Mouse (Mus musculus): ENCODE measurements around the gene Abt1. TPM values are rescaled to one million over a fixed set of nuclear protein-coding genes. Genes with fewer than 3 reads are reported as not detected.
A peak's percentile ranks its signal among the peaks of the same experiment; 100 is the strongest.

Abt1 gene
- total RNA-seq, 1 experiment from 2014 or later: 12.1 TPM

- no peak for ATAC-seq (replicated peaks; ENCODE audit: insufficient number of reproducible peaks, low FRiP score, low TSS enrichment, poor library complexity, severe bottlenecking)
Measured at GRCm38 (mm10) chr13:23445156-23445555, 21.5 kb upstream of the Abt1 start.

- ATAC-seq (replicated peaks; ENCODE audit: insufficient number of reproducible peaks, low FRiP score, low TSS enrichment, poor library complexity, severe bottlenecking): no peak
Measured at GRCm38 (mm10) chr13:23444451-23444850, 20.8 kb upstream of the Abt1 start.

GRCm38 (mm10) chr13:23439901-23440300, 16.2 kb upstream of the Abt1 start:
- ATAC-seq (replicated peaks; ENCODE audit: insufficient number of reproducible peaks, low FRiP score, low TSS enrichment, poor library complexity, severe bottlenecking): no peak

GRCm38 (mm10) chr13:23438521-23438920, 14.9 kb upstream of the Abt1 start:
- no peak for ATAC-seq (replicated peaks; ENCODE audit: insufficient number of reproducible peaks, low FRiP score, low TSS enrichment, poor library complexity, severe bottlenecking)

GRCm38 (mm10) chr13:23437908-23438307, 14.2 kb upstream of the Abt1 start:
- ATAC-seq (replicated peaks; ENCODE audit: insufficient number of reproducible peaks, low FRiP score, low TSS enrichment, poor library complexity, severe bottlenecking): peak; percentile 30; the same call in 1 of the 2 replicates

GRCm38 (mm10) chr13:23436861-23437822, 13.5 kb upstream of the Abt1 start:
- ATAC-seq (replicated peaks; ENCODE audit: insufficient number of reproducible peaks, low FRiP score, low TSS enrichment, poor library complexity, severe bottlenecking): no peak

- ATAC-seq (replicated peaks; ENCODE audit: insufficient number of reproducible peaks, low FRiP score, low TSS enrichment, poor library complexity, severe bottlenecking): no peak
Measured at GRCm38 (mm10) chr13:23436231-23436661, 12.6 kb upstream of the Abt1 start.

- no peak for ATAC-seq (replicated peaks; ENCODE audit: insufficient number of reproducible peaks, low FRiP score, low TSS enrichment, poor library complexity, severe bottlenecking)
Measured at GRCm38 (mm10) chr13:23435676-23436075, 12.0 kb upstream of the Abt1 start.

GRCm38 (mm10) chr13:23435241-23435640, 11.6 kb upstream of the Abt1 start:
- no peak for ATAC-seq (replicated peaks; ENCODE audit: insufficient number of reproducible peaks, low FRiP score, low TSS enrichment, poor library complexity, severe bottlenecking)

- ATAC-seq (replicated peaks; ENCODE audit: insufficient number of reproducible peaks, low FRiP score, low TSS enrichment, poor library complexity, severe bottlenecking): no peak
Measured at GRCm38 (mm10) chr13:23434426-23434825, 10.8 kb upstream of the Abt1 start.

- ATAC-seq (replicated peaks; ENCODE audit: insufficient number of reproducible peaks, low FRiP score, low TSS enrichment, poor library complexity, severe bottlenecking): no peak
Measured at GRCm38 (mm10) chr13:23433801-23434200, 10.1 kb upstream of the Abt1 start.

- no peak for ATAC-seq (replicated peaks; ENCODE audit: insufficient number of reproducible peaks, low FRiP score, low TSS enrichment, poor library complexity, severe bottlenecking)
Measured at GRCm38 (mm10) chr13:23433206-23433605, 9.5 kb upstream of the Abt1 start.

GRCm38 (mm10) chr13:23432562-23433201, 9.0 kb upstream of the Abt1 start:
- ATAC-seq (replicated peaks; ENCODE audit: insufficient number of reproducible peaks, low FRiP score, low TSS enrichment, poor library complexity, severe bottlenecking): peak; percentile 88

GRCm38 (mm10) chr13:23431351-23431771, 7.7 kb upstream of the Abt1 start:
- peak; percentile 38 for ATAC-seq (replicated peaks; ENCODE audit: insufficient number of reproducible peaks, low FRiP score, low TSS enrichment, poor library complexity, severe bottlenecking)

- ATAC-seq (replicated peaks; ENCODE audit: insufficient number of reproducible peaks, low FRiP score, low TSS enrichment, poor library complexity, severe bottlenecking): peak; percentile 69
Measured at GRCm38 (mm10) chr13:23430734-23431133, 7.1 kb upstream of the Abt1 start.

- ATAC-seq (replicated peaks; ENCODE audit: insufficient number of reproducible peaks, low FRiP score, low TSS enrichment, poor library complexity, severe bottlenecking): no peak
Measured at GRCm38 (mm10) chr13:23429771-23430380, 6.2 kb upstream of the Abt1 start.

GRCm38 (mm10) chr13:23428166-23428993, 4.7 kb upstream of the Abt1 start:
- no peak for ATAC-seq (replicated peaks; ENCODE audit: insufficient number of reproducible peaks, low FRiP score, low TSS enrichment, poor library complexity, severe bottlenecking)

GRCm38 (mm10) chr13:23427401-23427910, 3.8 kb upstream of the Abt1 start:
- ATAC-seq (replicated peaks; ENCODE audit: insufficient number of reproducible peaks, low FRiP score, low TSS enrichment, poor library complexity, severe bottlenecking): no peak
